Mouse (Mus musculus) forebrain, embryonic 15.5 days (tissue): ENCODE measurements around the gene Klf15. TPM values are rescaled to one million over a fixed set of nuclear protein-coding genes. Genes with fewer than 3 reads are reported as not detected.

Experiments
- ATAC-seq: fragments of 200-750 bp; cut with Nextera tagmentation; replicated peaks from 2 replicates; pipeline ENCODE4 v1.8.0; 2017; ENCODE audit warnings: mild to moderate bottlenecking, moderate TSS enrichment, moderate library complexity
- H3K27ac ChIP-seq: fragments of 300-500 bp; sonication (generic); replicated peaks from 2 replicates; pipeline ENCODE4 v1.5.1; 2015; ENCODE audit warnings: mild to moderate bottlenecking, inconsistent platforms
- H3K27me3 ChIP-seq: fragments of 300-500 bp; sonication (generic); 2 replicates; pipeline ENCODE4 v1.6.1; 2015; ENCODE audit warnings: inconsistent platforms
- H3K36me3 ChIP-seq: fragments of 300-500 bp; sonication (generic); 2 replicates; pipeline ENCODE4 v1.6.1; 2015; ENCODE audit warnings: mild to moderate bottlenecking, inconsistent platforms
- H3K4me1 ChIP-seq: fragments of 300-500 bp; sonication (generic); 2 replicates; pipeline ENCODE4 v1.6.1; 2015; ENCODE audit warnings: inconsistent platforms
- H3K4me2 ChIP-seq: fragments of 300-500 bp; sonication (generic); replicated peaks from 2 replicates; pipeline ENCODE4 v1.6.1; 2015; ENCODE audit warnings: mild to moderate bottlenecking, inconsistent platforms
- H3K4me3 ChIP-seq: fragments of 300-500 bp; sonication (generic); 2 replicates; pipeline ENCODE4 v1.5.1; 2015; ENCODE audit warnings: mild to moderate bottlenecking, inconsistent platforms
- H3K9ac ChIP-seq: fragments of 300-500 bp; sonication (generic); replicated peaks from 2 replicates; pipeline ENCODE4 v1.6.1; 2015; ENCODE audit warnings: mild to moderate bottlenecking, inconsistent platforms
- H3K9me3 ChIP-seq: fragments of 300-500 bp; sonication (generic); 2 replicates; pipeline ENCODE4 v1.6.1; 2016; ENCODE audit warnings: inconsistent platforms
- WGBS: fragments of 180-500 bp; shearing (Covaris S2); methylation state at CpG from one replicate; pipeline ENCODE4 v1.1.7; 2015; ENCODE audit warnings: mixed read lengths; 5-methylcytosine and 5-hydroxymethylcytosine counted together
- polyA plus RNA-seq: library from polyadenylated mRNA; unstranded; fragments of >200 nt; fragmentation: Nextera tagmentation; extraction: Ambion mirVana; gene quantifications from 2 replicates; pipeline ENCODE4 v1.2.1, GENCODE M21; 2015

The Klf15 gene
- polyA plus RNA-seq, 1 experiment from 2014 or later, result 12.9 TPM

DNA sequence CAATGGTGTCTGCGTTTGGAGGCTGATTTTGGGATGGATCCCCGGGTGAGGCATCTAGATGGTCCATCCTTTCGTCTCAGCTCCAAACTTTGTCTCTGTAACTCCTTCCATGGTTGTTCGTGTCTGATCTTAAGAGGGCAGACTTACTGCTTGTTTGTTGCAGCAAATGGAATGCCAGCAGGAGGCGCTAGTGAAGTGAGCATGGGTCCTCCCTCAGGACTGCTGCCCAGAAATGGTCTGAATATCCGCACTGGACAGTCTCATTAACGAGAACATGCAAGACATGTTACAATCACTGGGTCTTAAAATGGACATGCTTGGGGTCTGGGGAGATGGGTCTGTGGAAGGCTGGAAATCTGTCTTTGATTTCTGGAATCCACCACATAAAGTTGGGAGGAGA is 12.2 kb upstream of the Klf15 start:
- Histone ChIP-seq H3K4me2 (no peak overlapping the region), H3K9me3 (no peaks in the 10 kb centered on the region), H3K4me1 (peaks cover 10% of the 10 kb centered on the region; the same call in 1 of the 2 replicates), H3K27me3 (no peaks in the 10 kb centered on the region), H3K36me3 (no peaks in the 10 kb centered on the region), H3K4me3 (no peak overlapping the region), H3K27ac (no peak overlapping the region), H3K9ac (no peak overlapping the region)
- no peak for ATAC-seq
- 27% methylated on average over 7 of the region's 7 CpGs for WGBS

GRCm38 (mm10) chr6:90450697-90451096 is 11.7 kb upstream of the Klf15 start:
- WGBS, result 65% methylated on average over 5 of the region's 5 CpGs
- ATAC-seq, result peak; percentile 40; the same call in 1 of the 2 replicates
- Histone ChIP-seq H3K27ac (no peak overlapping the region), H3K4me2 (no peak overlapping the region), H3K9ac (no peak overlapping the region), H3K36me3 (no peaks in the 10 kb centered on the region), H3K4me3 (no peak overlapping the region), H3K27me3 (no peaks in the 10 kb centered on the region), H3K9me3 (no peaks in the 10 kb centered on the region), H3K4me1 (peaks cover 10% of the 10 kb centered on the region; the same call in 1 of the 2 replicates)

GRCm38 (mm10) chr6:90451512-90451911 is 10.9 kb upstream of the Klf15 start:
- Histone ChIP-seq H3K36me3 (no peaks in the 10 kb centered on the region), H3K9me3 (no peaks in the 10 kb centered on the region), H3K4me1 (peaks cover 10% of the 10 kb centered on the region; the same call in 1 of the 2 replicates), H3K27ac (no peak overlapping the region), H3K9ac (no peak overlapping the region), H3K27me3 (no peaks in the 10 kb centered on the region), H3K4me3 (no peak overlapping the region), H3K4me2 (no peak overlapping the region)
- 92% methylated on average over 5 of the region's 5 CpGs for WGBS
- no peak for ATAC-seq

- Histone ChIP-seq H3K4me2 (no peak overlapping the region), H3K4me3 (no peak overlapping the region), H3K4me1 (peaks cover 4% of the 10 kb centered on the region; the same call in 1 of the 2 replicates), H3K9me3 (no peaks in the 10 kb centered on the region), H3K27ac (no peak overlapping the region), H3K27me3 (no peaks in the 10 kb centered on the region), H3K9ac (no peak overlapping the region), H3K36me3 (no peaks in the 10 kb centered on the region)
- no peak for ATAC-seq
These were observed 9.8 kb upstream of the Klf15 start for GRCm38 (mm10) chr6:90452603-90453002.

DNA sequence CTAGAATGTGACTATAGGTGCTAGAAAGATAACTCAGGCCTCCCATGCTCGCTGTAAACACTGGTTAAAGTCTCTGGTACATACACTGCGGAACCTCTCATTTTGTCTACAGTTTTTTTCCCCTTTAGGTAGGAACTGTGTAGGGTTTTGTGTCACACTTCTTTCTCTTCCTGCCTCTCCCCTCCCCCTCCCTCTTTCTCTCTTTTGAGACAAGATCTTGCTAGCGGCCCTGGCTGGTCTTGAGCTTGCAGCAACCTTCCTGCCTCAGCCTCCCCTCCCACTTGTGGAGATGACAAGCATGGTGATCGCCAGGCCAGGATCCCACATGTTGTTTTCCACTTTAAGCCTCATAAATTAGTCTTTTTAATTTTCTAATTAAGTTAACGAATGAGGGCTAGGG is 8.6 kb upstream of the Klf15 start:
- no peak overlapping the region for H3K9ac ChIP-seq
- no peak for ATAC-seq
- no peak overlapping the region for H3K27ac ChIP-seq
- no peaks in the 10 kb centered on the region for H3K27me3 ChIP-seq
- H3K36me3 ChIP-seq, result no peaks in the 10 kb centered on the region
- no peak overlapping the region for H3K4me2 ChIP-seq
- no peaks in the 10 kb centered on the region for H3K9me3 ChIP-seq
- H3K4me3 ChIP-seq, result no peak overlapping the region
- WGBS, result 75% methylated on average over 5 of the region's 5 CpGs
- peaks cover 4% of the 10 kb centered on the region; the same call in 1 of the 2 replicates for H3K4me1 ChIP-seq

DNA sequence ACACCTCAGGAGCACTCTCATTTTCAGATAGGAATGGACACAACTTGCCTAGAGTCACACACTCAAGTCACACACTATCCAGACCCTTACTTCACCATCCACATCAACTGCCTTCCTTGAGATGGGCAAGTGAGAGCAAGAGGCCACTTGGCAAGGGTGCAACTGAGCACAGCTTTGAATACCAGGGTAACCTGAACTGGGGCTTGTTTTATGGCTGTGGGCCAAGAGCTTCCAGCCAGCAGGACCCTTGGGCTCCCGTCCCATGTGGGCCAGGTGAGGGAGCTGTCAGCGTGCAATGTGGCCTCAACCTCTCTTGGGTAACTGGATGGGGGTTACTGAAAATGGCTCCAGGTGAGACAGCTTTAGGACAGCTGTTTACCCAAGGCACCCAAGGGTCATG is 5.0 kb upstream of the Klf15 start:
- no peaks in the 10 kb centered on the region for H3K36me3 ChIP-seq

GRCm38 (mm10) chr6:90461181-90461580 is 1.2 kb upstream of the Klf15 start:
- Histone ChIP-seq H3K4me2 (no peak overlapping the region), H3K4me3 (no peak overlapping the region)
- no peak for ATAC-seq

More for the DNA sequence above, 5.0 kb upstream of the Klf15 start:
- peaks cover 13% of the 10 kb centered on the region for H3K27me3 ChIP-seq
- peaks cover 4% of the 10 kb centered on the region; the same call in 1 of the 2 replicates for H3K4me1 ChIP-seq
- WGBS, result 66% methylated on average over 2 of the region's 2 CpGs
- H3K4me3 ChIP-seq, result no peak overlapping the region
- H3K9ac ChIP-seq, result no peak overlapping the region
- H3K9me3 ChIP-seq, result no peaks in the 10 kb centered on the region
- no peak for ATAC-seq
- no peak overlapping the region for H3K4me2 ChIP-seq
- no peak overlapping the region for H3K27ac ChIP-seq

DNA sequence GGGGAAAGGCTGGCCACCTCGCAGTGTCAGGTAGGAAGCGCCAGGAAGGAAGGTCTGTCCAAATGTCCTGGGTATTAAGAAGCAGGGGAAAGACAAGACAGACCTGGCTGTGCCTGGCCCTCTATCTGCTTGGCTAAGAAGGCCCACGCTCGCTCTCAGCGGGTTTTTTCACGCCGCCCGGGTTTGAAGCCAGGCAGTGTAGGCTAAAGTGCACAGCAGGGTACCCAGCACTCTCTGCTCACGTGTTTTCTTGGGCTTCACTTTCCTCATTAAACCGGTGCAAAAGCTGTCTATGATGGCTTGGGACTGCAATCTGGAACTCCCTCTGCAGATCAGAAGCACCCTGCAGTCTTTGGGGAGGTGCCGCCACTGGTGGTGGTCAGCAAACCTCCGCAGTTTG is 605 bp upstream of the Klf15 start:
- Histone ChIP-seq H3K4me1 (peaks cover 20% of the 10 kb centered on the region), H3K27ac (no peak overlapping the region), H3K4me3 (peak overlapping the region; percentile 69), H3K9me3 (no peaks in the 10 kb centered on the region), H3K9ac (peak overlapping the region; percentile 62; the same call in 1 of the 2 replicates), H3K36me3 (no peaks in the 10 kb centered on the region), H3K4me2 (peak overlapping the region; percentile 100), H3K27me3 (peaks cover 13% of the 10 kb centered on the region)
- peak; percentile 2; the same call in 1 of the 2 replicates for ATAC-seq
- WGBS, result 14% methylated on average over 12 of the region's 12 CpGs

More at GRCm38 (mm10) chr6:90461181-90461580, 1.2 kb upstream of the Klf15 start:
- peaks cover 13% of the 10 kb centered on the region for H3K27me3 ChIP-seq
- H3K9me3 ChIP-seq, result no peaks in the 10 kb centered on the region
- peaks cover 20% of the 10 kb centered on the region for H3K4me1 ChIP-seq
- 73% methylated on average over 2 of the region's 2 CpGs for WGBS
- no peak overlapping the region for H3K9ac ChIP-seq
- no peaks in the 10 kb centered on the region for H3K36me3 ChIP-seq
- H3K27ac ChIP-seq, result no peak overlapping the region

DNA sequence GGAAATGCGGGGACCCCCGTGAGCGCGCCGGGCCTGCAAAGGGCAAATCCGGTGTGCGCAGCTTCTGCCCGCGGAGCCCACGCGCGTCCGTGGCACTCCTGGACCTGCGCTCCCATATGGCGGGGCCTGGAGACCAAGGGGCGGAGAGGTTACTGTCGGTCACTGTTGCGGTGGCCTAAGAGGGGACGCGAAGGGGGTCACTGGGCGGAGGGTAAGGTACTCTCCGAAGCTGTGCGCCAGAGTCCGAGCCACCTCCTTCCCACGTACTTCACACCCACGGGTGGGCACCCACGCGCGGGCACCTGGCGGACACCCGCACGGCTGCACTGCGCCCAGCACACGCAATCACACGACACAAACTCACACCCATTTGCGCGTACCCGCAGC is 458 bp downstream of the Klf15 start:
- Histone ChIP-seq H3K9me3 (no peaks in the 10 kb centered on the region), H3K27me3 (peaks cover 13% of the 10 kb centered on the region), H3K27ac (peak overlapping the region; percentile 24; the same call in 1 of the 2 replicates), H3K36me3 (no peaks in the 10 kb centered on the region), H3K4me3 (peak overlapping the region; percentile 69), H3K4me2 (peak overlapping the region; percentile 100), H3K9ac (peak overlapping the region; percentile 62), H3K4me1 (peaks cover 20% of the 10 kb centered on the region)
- peak; percentile 38; the same call in 1 of the 2 replicates for ATAC-seq
- under 1% methylated on average over 38 of the region's 38 CpGs for WGBS

- under 1% methylated on average over 31 of the region's 31 CpGs for WGBS
- H3K4me2 ChIP-seq, result peak overlapping the region; percentile 100
- H3K4me3 ChIP-seq, result peak overlapping the region; percentile 69
- peak overlapping the region; percentile 62 for H3K9ac ChIP-seq
- peaks cover 13% of the 10 kb centered on the region for H3K27me3 ChIP-seq
- H3K4me1 ChIP-seq, result peaks cover 20% of the 10 kb centered on the region
- H3K27ac ChIP-seq, result peak overlapping the region; percentile 24
- no peaks in the 10 kb centered on the region for H3K36me3 ChIP-seq
- H3K9me3 ChIP-seq, result no peaks in the 10 kb centered on the region
- ATAC-seq, result peak; percentile 78
These were observed 969 bp downstream of the Klf15 start for GRCm38 (mm10) chr6:90463228-90463862.

GRCm38 (mm10) chr6:90463890-90464421 is 1.6 kb downstream of the Klf15 start:
- no peak for ATAC-seq
- Histone ChIP-seq H3K9me3 (no peaks in the 10 kb centered on the region), H3K27me3 (peaks cover 13% of the 10 kb centered on the region), H3K4me2 (peak overlapping the region; percentile 100), H3K4me3 (peak overlapping the region; percentile 69), H3K27ac (0 out of 2 replicates have a peak overlapping the region, but pooled peaks have one; percentile 19), H3K4me1 (peaks cover 20% of the 10 kb centered on the region), H3K36me3 (no peaks in the 10 kb centered on the region), H3K9ac (no peak overlapping the region)
- 21% methylated on average over 7 of the region's 7 CpGs for WGBS

DNA sequence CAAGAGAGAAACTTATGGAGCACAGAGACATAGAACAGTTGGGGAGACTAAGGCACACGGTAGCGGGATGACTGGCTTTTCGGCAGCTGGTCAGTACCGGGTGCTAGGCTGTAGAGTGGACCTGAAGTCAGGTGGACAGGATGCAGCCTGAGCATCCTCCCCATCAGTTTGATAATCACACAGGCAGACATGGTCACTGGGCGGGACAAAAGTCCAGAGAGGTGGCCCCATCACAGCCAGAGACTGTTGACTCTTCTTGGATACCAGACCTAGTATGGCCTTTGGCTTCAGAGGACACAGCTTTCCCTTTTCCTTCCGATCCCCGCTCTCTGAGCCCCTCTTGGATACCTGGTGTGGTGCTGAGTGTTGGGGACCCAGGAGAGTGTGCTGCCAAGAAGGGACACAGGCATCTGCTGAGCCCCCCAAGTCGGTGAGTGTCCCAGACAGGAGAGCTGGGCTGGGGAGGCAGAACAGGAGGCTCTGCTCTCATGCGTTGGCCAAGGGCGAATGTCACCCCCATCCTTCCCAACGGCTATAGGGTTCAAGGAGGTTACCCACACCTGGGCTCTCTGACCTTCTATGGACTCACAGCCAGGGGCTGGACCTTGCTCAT is 2.8 kb downstream of the Klf15 start:
- Histone ChIP-seq H3K27ac (no peak overlapping the region), H3K27me3 (peaks cover 13% of the 10 kb centered on the region), H3K9me3 (no peaks in the 10 kb centered on the region), H3K4me2 (no peak overlapping the region), H3K36me3 (no peaks in the 10 kb centered on the region), H3K4me3 (no peak overlapping the region), H3K4me1 (peaks cover 20% of the 10 kb centered on the region), H3K9ac (no peak overlapping the region)
- ATAC-seq, result no peak
- 94% methylated on average over 11 of the region's 11 CpGs for WGBS
